Mouse (Mus musculus) intestine, embryonic 16.5 days (tissue): ENCODE results near the gene AC129217.1. TPM values are rescaled to one million over a fixed set of nuclear protein-coding genes. Genes with fewer than 3 reads are reported as not detected.
"Not testable (repeated sequence)": the region's sequence is repeated elsewhere in the genome, so short reads cannot be mapped to it uniquely, and the experiment has no call there.

Source experiments
- ATAC-seq: fragments of 200-750 bp; cut with Nextera tagmentation; 2 replicates; pipeline ENCODE4 v1.8.0; 2017; ENCODE audit warnings: moderate TSS enrichment, moderate library complexity
- H3K27ac ChIP-seq: fragments of 300-500 bp; sonication (generic); 2 replicates; pipeline ENCODE4 v1.5.1; 2014; ENCODE audit warnings: mild to moderate bottlenecking, low read length
- H3K27me3 ChIP-seq: fragments of 300-500 bp; sonication (generic); replicated peaks from 2 replicates; pipeline ENCODE4 v1.6.1; 2014; ENCODE audit warnings: low read length, control low read depth, mixed read lengths; ENCODE audit not compliant: control insufficient read depth, insufficient read depth
- H3K36me3 ChIP-seq: fragments of 300-500 bp; sonication (generic); 2 replicates; pipeline ENCODE4 v1.6.1; 2014; ENCODE audit warnings: low read length, control low read depth; ENCODE audit not compliant: control insufficient read depth, insufficient read depth
- H3K4me1 ChIP-seq: fragments of 300-500 bp; sonication (generic); 2 replicates; pipeline ENCODE4 v1.6.1; 2014; ENCODE audit warnings: low read length, control low read depth, mixed read lengths; ENCODE audit not compliant: control insufficient read depth, insufficient read depth
- H3K4me2 ChIP-seq: fragments of 300-500 bp; sonication (generic); 2 replicates; pipeline ENCODE4 v1.6.1; 2014; ENCODE audit warnings: low read depth, low read length, control low read depth
- H3K4me3 ChIP-seq: fragments of 300-500 bp; sonication (generic); 2 replicates; pipeline ENCODE4 v1.5.1; 2014; ENCODE audit warnings: mild to moderate bottlenecking, low read length
- H3K9ac ChIP-seq: fragments of 300-500 bp; sonication (generic); 2 replicates; pipeline ENCODE4 v1.6.1; 2014; ENCODE audit warnings: low read depth, low read length
- H3K9me3 ChIP-seq: fragments of 300-500 bp; sonication (generic); 2 replicates; pipeline ENCODE4 v1.6.1; 2016; ENCODE audit warnings: low read length, control low read depth; ENCODE audit not compliant: control insufficient read depth
- WGBS: fragments of 180-500 bp; shearing (Covaris S2); extraction: QIAGEN DNeasy Blood & Tissue Kit; methylation state at CpG from one replicate; pipeline ENCODE4 v1.1.7; 2014; 5-methylcytosine and 5-hydroxymethylcytosine counted together
- polyA plus RNA-seq: library from polyadenylated mRNA; unstranded; fragments of >200 nt; fragmentation: Nextera tagmentation; extraction: Ambion mirVana; gene quantifications from 2 replicates; pipeline ENCODE4 v1.2.1, GENCODE M21; 2015

AC129217.1 gene
- polyA plus RNA-seq, 1 experiment from 2014 or later: not detected

DNA sequence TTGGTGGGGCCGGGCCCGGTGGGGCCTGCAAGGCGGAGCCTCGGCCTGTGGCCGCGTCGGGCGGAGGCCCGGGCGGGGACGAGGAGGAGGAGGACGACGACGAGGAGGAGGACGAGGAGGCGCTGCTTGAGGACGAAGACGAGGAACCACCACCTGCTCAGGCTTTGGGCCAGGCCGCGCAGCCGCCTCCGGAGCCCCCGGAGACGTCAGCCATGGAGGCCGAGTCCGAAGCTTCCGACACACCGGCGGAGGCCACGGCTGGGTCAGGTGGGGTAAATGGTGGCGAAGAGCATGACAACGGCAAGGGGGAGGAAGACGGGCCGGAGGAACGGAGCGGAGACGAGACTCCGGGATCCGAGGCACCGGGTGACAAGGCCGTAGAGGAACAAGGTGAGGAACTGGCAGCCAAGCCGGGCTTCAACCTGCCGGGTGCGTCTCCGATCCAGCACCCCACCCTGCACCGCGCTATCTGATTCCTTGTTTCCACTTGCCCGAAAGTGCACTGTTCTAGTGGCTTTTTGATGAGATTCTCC, 9.1 kb upstream of the AC129217.1 start:
- Histone ChIP-seq H3K9ac (peak overlapping the region; percentile 97), H3K4me3 (peak overlapping the region; percentile 100), H3K4me2 (peak overlapping the region; percentile 87), H3K27ac (peak overlapping the region; percentile 100), H3K9me3 (no peaks in the 10 kb centered on the region), H3K36me3 (peaks cover 13% of the 10 kb centered on the region), H3K4me1 (peaks cover 21% of the 10 kb centered on the region), H3K27me3 (no peaks in the 10 kb centered on the region)
- under 1% methylated on average over 48 of the region's 48 CpGs for WGBS
- peak; percentile 27 for ATAC-seq

DNA sequence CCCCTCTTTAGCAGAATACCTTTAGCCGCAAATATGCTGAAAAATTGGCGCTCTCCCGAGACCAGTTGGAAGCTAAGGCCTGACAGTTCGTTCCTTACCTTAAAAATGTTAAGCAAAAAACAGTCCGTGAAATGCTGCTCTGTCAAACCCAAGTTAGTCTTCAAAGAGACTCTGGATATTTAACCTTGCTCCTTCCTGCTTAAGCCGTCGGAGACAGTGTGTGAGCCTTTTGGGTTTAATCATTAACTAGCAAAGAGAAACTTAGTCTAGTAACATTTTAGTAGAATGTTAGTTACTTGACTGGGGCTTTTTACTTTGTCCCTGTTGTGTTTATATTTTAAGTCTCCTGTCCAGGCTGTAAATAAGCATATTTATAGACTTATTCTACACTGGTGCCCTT, 8.4 kb upstream of the AC129217.1 start:
- Histone ChIP-seq H3K36me3 (peaks cover 14% of the 10 kb centered on the region), H3K4me1 (peaks cover 21% of the 10 kb centered on the region), H3K27ac (peak overlapping the region; percentile 100), H3K9ac (peak overlapping the region; percentile 97), H3K4me2 (peak overlapping the region; percentile 87), H3K4me3 (peak overlapping the region; percentile 100), H3K27me3 (no peaks in the 10 kb centered on the region), H3K9me3 (no peaks in the 10 kb centered on the region)
- WGBS: 0% methylated on average over 7 of the region's 7 CpGs
- ATAC-seq: no peak

DNA sequence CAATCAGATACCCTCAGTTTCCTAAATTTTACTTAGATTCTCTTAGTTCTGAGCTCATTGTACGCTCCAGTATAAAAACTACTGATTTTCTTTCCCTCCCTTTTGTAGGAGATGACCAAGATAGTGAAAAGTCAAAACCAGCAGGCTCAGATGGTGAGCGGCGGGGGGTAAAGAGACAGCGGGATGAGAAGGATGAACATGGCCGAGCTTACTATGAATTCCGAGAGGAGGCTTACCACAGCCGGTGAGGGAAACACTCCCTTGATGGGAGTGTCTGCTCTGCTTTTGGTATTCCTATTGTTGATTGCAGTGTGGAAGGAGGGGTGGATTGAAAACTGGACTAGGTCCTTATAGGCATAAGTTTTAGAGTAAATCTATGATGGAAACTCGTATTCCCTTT, 6.9 kb upstream of the AC129217.1 start:
- H3K36me3 ChIP-seq: peaks cover 21% of the 10 kb centered on the region
- H3K4me2 ChIP-seq: peak overlapping the region; percentile 87
- 64% methylated on average over 8 of the region's 8 CpGs for WGBS
- H3K9me3 ChIP-seq: no peaks in the 10 kb centered on the region
- ATAC-seq: no peak
- no peaks in the 10 kb centered on the region for H3K27me3 ChIP-seq
- H3K4me3 ChIP-seq: peak overlapping the region; percentile 34
- H3K9ac ChIP-seq: peak overlapping the region; percentile 40; the same call in 1 of the 2 replicates
- H3K27ac ChIP-seq: no peak overlapping the region
- H3K4me1 ChIP-seq: peaks cover 12% of the 10 kb centered on the region; the same call in 1 of the 2 replicates

DNA sequence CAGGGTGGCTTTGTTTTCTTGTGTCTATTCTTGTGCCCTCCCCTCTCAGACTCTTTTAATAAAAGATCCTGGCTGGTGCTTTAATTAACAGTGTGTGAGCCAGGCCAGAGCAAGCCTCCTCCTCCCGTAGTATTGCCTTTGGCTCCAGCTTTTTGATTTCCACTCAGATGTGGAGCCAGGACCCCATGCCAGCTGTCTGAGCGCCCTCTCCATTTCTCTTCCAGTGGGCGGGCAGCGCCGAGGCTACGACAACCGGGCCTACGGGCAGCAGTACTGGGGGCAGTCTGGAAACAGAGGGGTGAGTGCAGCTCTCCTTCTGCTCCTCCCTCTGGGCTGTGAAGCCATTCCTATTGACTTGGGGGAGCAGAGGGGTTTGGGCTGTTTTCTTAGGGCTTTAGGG, 1.1 kb downstream of the AC129217.1 start:
- H3K4me3 ChIP-seq: no peak overlapping the region
- H3K4me1 ChIP-seq: no peaks in the 10 kb centered on the region
- H3K9me3 ChIP-seq: no peaks in the 10 kb centered on the region
- WGBS: 92% methylated on average over 8 of the region's 8 CpGs
- no peak overlapping the region for H3K9ac ChIP-seq
- no peak for ATAC-seq
- H3K27ac ChIP-seq: no peak overlapping the region
- peaks cover 53% of the 10 kb centered on the region for H3K36me3 ChIP-seq
- H3K27me3 ChIP-seq: no peaks in the 10 kb centered on the region
- no peak overlapping the region for H3K4me2 ChIP-seq

DNA sequence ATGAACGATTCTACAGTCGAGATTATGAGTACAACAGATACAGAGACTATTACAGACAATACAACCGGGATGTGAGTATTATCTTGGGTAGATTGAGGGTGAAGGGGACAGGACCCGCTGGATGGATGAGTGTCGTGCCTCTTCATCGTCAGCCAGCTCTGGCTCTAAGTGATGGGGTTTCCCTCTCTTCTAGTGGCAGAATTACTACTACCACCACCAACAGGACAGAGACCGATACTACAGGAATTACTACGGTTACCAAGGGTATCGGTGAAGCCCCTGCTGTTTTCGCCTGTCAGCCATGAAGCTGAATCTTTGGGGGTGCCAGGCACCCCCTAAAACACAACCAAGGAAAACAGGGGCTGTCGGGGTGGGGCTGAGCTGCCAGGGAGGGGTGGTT, 1.7 kb downstream of the AC129217.1 start:
- Histone ChIP-seq H3K4me2 (no peak overlapping the region), H3K27ac (no peak overlapping the region), H3K9ac (no peak overlapping the region), H3K27me3 (no peaks in the 10 kb centered on the region), H3K36me3 (peaks cover 50% of the 10 kb centered on the region), H3K9me3 (no peaks in the 10 kb centered on the region), H3K4me3 (no peak overlapping the region), H3K4me1 (no peaks in the 10 kb centered on the region)
- 84% methylated on average over 11 of the region's 11 CpGs for WGBS
- no peak for ATAC-seq

DNA sequence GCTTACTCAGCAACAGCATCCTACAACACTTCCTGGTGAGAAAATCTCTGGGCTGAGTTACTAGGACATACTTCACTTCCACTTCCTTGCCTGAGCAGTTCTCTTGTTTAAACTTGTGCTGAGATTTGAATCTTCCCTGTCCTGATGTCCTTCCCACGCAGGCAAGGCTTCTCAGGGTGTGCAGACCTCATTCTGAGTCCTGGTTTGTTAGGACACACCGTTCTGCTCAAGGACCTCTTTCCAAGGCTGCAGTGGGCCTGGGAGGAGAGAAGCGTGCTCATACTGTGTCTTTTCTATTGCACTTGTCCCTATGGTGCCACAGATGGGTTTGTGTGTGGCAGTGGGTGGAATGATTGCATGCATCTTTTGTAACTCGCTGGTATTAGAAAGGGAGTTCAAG, 3.4 kb downstream of the AC129217.1 start:
- Histone ChIP-seq H3K36me3 (peaks cover 40% of the 10 kb centered on the region), H3K27me3 (no peaks in the 10 kb centered on the region), H3K4me1 (no peaks in the 10 kb centered on the region; the same call in 1 of the 2 replicates), H3K9ac (no peak overlapping the region), H3K4me3 (no peak overlapping the region), H3K4me2 (no peak overlapping the region), H3K27ac (no peak overlapping the region), H3K9me3 (no peaks in the 10 kb centered on the region)
- whole genome bisulfite sequencing: 89% methylated on average over 4 of the region's 4 CpGs
- no peak for ATAC-seq

DNA sequence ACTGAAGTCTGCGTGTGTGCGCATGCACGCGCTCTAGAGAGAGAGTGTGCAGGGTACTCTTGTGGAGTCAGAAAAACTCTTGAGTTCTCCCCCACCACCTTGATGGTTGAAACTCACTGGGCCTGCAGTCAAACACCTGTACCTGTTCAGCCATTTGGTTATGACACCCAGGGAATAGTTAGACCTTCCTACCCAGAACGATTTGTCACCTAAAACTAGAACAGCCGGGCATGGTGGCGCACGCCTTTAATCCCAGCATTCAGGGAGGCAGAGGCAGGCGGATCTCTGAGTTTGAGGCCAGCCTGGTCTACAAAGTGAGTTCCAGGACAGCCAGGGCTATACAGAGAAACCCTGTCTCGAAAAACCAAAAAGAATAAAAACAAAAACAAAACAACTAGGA, 6.8 kb downstream of the AC129217.1 start:
- not testable (repeated sequence) for ATAC-seq, H3K27ac ChIP-seq, H3K4me3 ChIP-seq

DNA sequence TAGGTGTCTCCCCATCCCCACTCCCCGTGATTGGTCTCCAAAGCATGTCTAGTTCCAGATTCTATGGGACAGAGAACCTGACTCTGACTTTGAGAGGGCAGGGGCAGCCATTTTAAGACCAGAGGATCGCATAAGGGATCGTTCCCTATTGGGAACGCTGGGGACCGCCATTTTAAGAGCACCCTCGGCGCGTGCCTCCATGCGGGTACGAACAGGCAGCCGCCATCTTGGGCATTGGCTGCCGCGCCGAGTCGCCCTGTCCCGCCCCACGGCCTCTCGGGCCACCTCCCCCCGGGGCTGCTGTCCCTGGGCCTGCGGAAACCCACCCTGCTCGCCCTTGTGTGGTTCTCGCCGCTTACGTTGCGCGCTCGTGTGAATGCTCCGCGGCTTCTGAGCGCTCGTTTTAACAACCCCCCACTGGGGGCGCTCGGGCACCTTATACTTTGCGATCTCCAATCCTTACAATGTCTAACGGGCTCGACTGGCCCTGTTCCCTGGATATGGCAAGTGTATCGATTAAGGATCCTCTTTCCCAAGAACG, 7.7 kb downstream of the AC129217.1 start, which contains the start of gene Bscl2:
TSS of gene Bscl2 (plus strand) at position 217 of the 541 bp plus-strand sequence.
- WGBS: under 1% methylated on average over 38 of the region's 38 CpGs
- peak within 1 kb of the TSS; percentile 96 for H3K27ac ChIP-seq

More for the DNA sequence above, 6.8 kb downstream of the AC129217.1 start:
- not testable (repeated sequence) for H3K27me3 ChIP-seq, H3K4me2 ChIP-seq, H3K9ac ChIP-seq, H3K9me3 ChIP-seq
- Histone ChIP-seq H3K4me1 (peaks cover 22% of the 10 kb centered on the region), H3K36me3 (peaks cover 18% of the 10 kb centered on the region)
- 89% methylated on average over 10 of the region's 10 CpGs for WGBS

DNA sequence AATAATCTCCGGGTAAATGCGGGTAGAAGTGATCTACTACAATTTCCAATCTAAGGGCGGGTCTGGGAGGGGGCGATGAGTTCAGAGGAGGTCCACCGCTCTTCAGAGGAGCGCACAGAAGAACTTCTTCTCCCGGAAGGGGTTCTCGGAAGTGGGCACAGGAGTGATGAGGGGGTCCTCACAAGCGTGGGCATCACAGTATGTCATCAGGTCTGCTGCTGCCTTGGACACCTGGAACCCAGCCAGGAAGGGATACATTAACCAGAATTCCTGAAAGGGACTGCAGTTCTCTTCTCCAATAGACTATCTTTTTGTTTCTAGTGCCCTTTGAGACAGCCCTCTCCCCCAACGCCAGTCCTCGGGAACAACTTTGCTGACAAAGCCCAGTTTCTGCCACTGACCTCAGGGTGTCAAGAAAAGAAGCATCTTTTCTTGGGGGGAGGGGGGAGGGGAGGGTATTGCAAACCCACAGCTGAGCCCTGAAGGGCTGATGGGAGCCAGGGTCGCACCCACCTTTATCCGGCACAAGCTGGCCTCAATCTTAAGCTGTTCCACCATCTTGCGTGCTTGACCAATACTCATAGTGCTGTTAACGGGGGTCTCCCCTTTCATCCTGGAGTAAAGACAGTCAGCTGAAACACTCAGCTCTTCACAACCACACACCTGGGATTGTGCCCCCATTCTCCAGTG, 8.6 kb downstream of the AC129217.1 start:
- ATAC-seq: peak; percentile 24; the same call in 1 of the 2 replicates
- H3K4me3 ChIP-seq: peak overlapping the region; percentile 66
- peak overlapping the region; percentile 98 for H3K4me2 ChIP-seq
- H3K27ac ChIP-seq: peak overlapping the region; percentile 96
- no peaks in the 10 kb centered on the region for H3K9me3 ChIP-seq
- 16% methylated on average over 15 of the region's 15 CpGs for WGBS
- no peaks in the 10 kb centered on the region for H3K27me3 ChIP-seq
- H3K9ac ChIP-seq: peak overlapping the region; percentile 89
- peaks cover 22% of the 10 kb centered on the region for H3K4me1 ChIP-seq
- peaks cover 6% of the 10 kb centered on the region for H3K36me3 ChIP-seq

More for the DNA sequence above, 7.7 kb downstream of the AC129217.1 start, which contains the start of gene Bscl2:
- H3K27me3 ChIP-seq: no peaks in the 10 kb centered on the region
- peaks cover 22% of the 10 kb centered on the region for H3K4me1 ChIP-seq
- peak within 1 kb of the TSS; percentile 98 for H3K4me2 ChIP-seq
- H3K4me3 ChIP-seq: peak within 1 kb of the TSS; percentile 66
- no peaks in the 10 kb centered on the region for H3K9me3 ChIP-seq
- peak; percentile 79 for ATAC-seq
- H3K36me3 ChIP-seq: peaks cover 11% of the 10 kb centered on the region
- peak within 1 kb of the TSS; percentile 89 for H3K9ac ChIP-seq
